In genomic region chr10:91161006-91161405, GRCm38 (mm10) we compare ENCODE assay signal across 20 mouse cellular contexts. TPM values are rescaled to one million over a fixed set of nuclear protein-coding genes. Genes with fewer than 3 reads are reported as not detected.
DNase-seq lines count a peak whose midpoint lies in the region; ATAC-seq and TF ChIP-seq lines count a peak whose summit lies in the region.
"Had no signal": no experiment of that assay in that cellular context is flagged by ENCODE, and none has a peak within 500 bp of the region (broad histone marks: within the 10 kb centered on the region; RNA-seq: fewer than 3 reads in every experiment).

No protein-coding gene starts in this region.

- H3K4me1 ChIP-seq in small intestine, adult 2 months (ENCODE audit: control insufficient read depth, insufficient read depth, insufficient read length, low read length), result peaks cover 7% of the 10 kb centered on the region; the same call in 1 of the 2 replicates
- 0 out of 2 replicates have a peak, but pooled peaks cover under 1% of the 10 kb centered on the region for H3K4me1 ChIP-seq in hindbrain, embryonic 13.5 days (replicated peaks)
- H3K4me1 ChIP-seq in kidney, embryonic 15.5 days, result peaks cover 3% of the 10 kb centered on the region; the same call in 1 of the 2 replicates
- H3K4me1 ChIP-seq: embryonic facial prominence, embryonic 13.5 days; hindbrain, embryonic 12.5 days had no signal

- no peaks in the 10 kb centered on the region for H3K9me3 ChIP-seq in hindbrain, embryonic 13.5 days
- H3K9me3 ChIP-seq in kidney, embryonic 15.5 days (replicated peaks), result no peaks in the 10 kb centered on the region
- H3K9me3 ChIP-seq: embryonic facial prominence, embryonic 13.5 days; hindbrain, embryonic 12.5 days had no signal

- peaks cover 46% of the 10 kb centered on the region for H3K36me3 ChIP-seq in small intestine, adult 2 months (ENCODE audit: control insufficient read depth, insufficient read depth, low read length)
- H3K36me3 ChIP-seq in hindbrain, embryonic 13.5 days, result peaks cover 65% of the 10 kb centered on the region
- peaks cover 94% of the 10 kb centered on the region for H3K36me3 ChIP-seq in kidney, embryonic 15.5 days

- no peak overlapping the region for H3K9ac ChIP-seq in hindbrain, embryonic 13.5 days
- no peak overlapping the region for H3K9ac ChIP-seq in kidney, embryonic 15.5 days
- H3K9ac ChIP-seq: embryonic facial prominence, embryonic 13.5 days; hindbrain, embryonic 12.5 days had no signal

- 73% methylated on average over 5 of the region's 5 CpGs for WGBS in small intestine, adult 2 months
- WGBS in hindbrain, embryonic 13.5 days, result 96% methylated on average over 5 of the region's 5 CpGs
- WGBS in kidney, embryonic 15.5 days, result 90% methylated on average over 5 of the region's 5 CpGs

- peak; percentile 86 for ATAC-seq in CD4-positive, CD25-positive, alpha-beta regulatory T cell, adult 4 months
- no peak for ATAC-seq in hindbrain, embryonic 13.5 days (ENCODE audit: low FRiP score)
- no peak for ATAC-seq in kidney, embryonic 15.5 days (replicated peaks; ENCODE audit: low FRiP score)
- ATAC-seq: forebrain, embryonic 14.5 days; hindbrain, postnatal 0 days; Patski had no signal

- DNase-seq in heart, adult 11 months, result peak; percentile 80
- DNase-seq in heart, adult 18-20 months, result no peak
- DNase-seq in induced T-regulatory cell, adult 2 months (ENCODE audit: low read depth), result peak; percentile 62
- DNase-seq: adrenal gland, adult 2 months; adrenal gland, postnatal 25 days; cerebellum, adult 18-20 months; cerebellum, adult 9-11 months; cerebellum, postnatal 36 days; heart, postnatal 10 days; heart, postnatal 4 days; kidney, adult 18-20 months had no signal

- no peak overlapping the region for H3K4me2 ChIP-seq in hindbrain, embryonic 13.5 days
- no peak overlapping the region for H3K4me2 ChIP-seq in kidney, embryonic 15.5 days
- H3K4me2 ChIP-seq: embryonic facial prominence, embryonic 13.5 days; hindbrain, embryonic 12.5 days had no signal

- H3K27ac ChIP-seq in small intestine, adult 2 months (ENCODE audit: insufficient read depth, low read depth, low read length), result peak overlapping the region; percentile 77
- no peak overlapping the region for H3K27ac ChIP-seq in hindbrain, embryonic 13.5 days
- H3K27ac ChIP-seq in kidney, embryonic 15.5 days, result no peak overlapping the region
- H3K27ac ChIP-seq: embryonic facial prominence, embryonic 13.5 days; hindbrain, embryonic 12.5 days; hindbrain, postnatal 0 days had no signal

- TF ChIP-seq POLR2A in small intestine, adult 2 months (IDR thresholded peaks at IDR 0.05; ENCODE audit: low read depth, low read length), result no peak

- H3K27me3 ChIP-seq in small intestine, adult 2 months (ENCODE audit: control insufficient read depth, insufficient read depth, low read length), result no peaks in the 10 kb centered on the region
- H3K27me3 ChIP-seq in hindbrain, embryonic 13.5 days, result no peaks in the 10 kb centered on the region
- no peaks in the 10 kb centered on the region for H3K27me3 ChIP-seq in kidney, embryonic 15.5 days
- H3K27me3 ChIP-seq: embryonic facial prominence, embryonic 13.5 days; hindbrain, embryonic 12.5 days; Patski had no signal

- H3K4me3 ChIP-seq in small intestine, adult 2 months (ENCODE audit: low read depth, low read length), result no peak overlapping the region
- no peak overlapping the region for H3K4me3 ChIP-seq in hindbrain, embryonic 13.5 days
- no peak overlapping the region for H3K4me3 ChIP-seq in kidney, embryonic 15.5 days (replicated peaks)
- H3K4me3 ChIP-seq: embryonic facial prominence, embryonic 13.5 days; hindbrain, embryonic 12.5 days had no signal

- no peak for TF ChIP-seq CTCF in small intestine, adult 2 months (IDR thresholded peaks at IDR 0.05; ENCODE audit: extremely low read depth, insufficient read length, insufficient replicate concordance, low read depth, low read length)

RNA-seq across cellular contexts. Expression of gene Tmpo, which starts 20.1 kb away (rescaled TPM):
- total RNA-seq in heart, adult 18-20 months (2021), result 10 to 100 TPM; 34.0 to 42.4 TPM
- 10 to 100 TPM; 35.8 to 68.9 TPM for polyA plus RNA-seq in CD4-positive, CD25-positive, alpha-beta regulatory T cell, adult 4 months (2017; shearing (Covaris generic))
- polyA plus RNA-seq in small intestine, adult 2 months (2012; rRNA removed), result 18.5 and 29.0 TPM in 2 replicates
- 123 and 129 TPM in 2 replicates for polyA plus RNA-seq in hindbrain, embryonic 13.5 days (2015; fragmentation: Nextera tagmentation; extraction: Ambion mirVana)
- 228 and 250 TPM in 2 replicates for polyA plus RNA-seq in kidney, embryonic 15.5 days (2015; fragmentation: Nextera tagmentation; extraction: Ambion mirVana)

RNA-seq across cellular contexts. Expression of gene Slc25a3, which starts 37.1 kb away (rescaled TPM):
- 1,000 to 10,000 TPM; 2,644 to 2,919 TPM for total RNA-seq in heart, adult 18-20 months (2021)
- 100 to 1,000 TPM; 200 to 224 TPM for polyA plus RNA-seq in CD4-positive, CD25-positive, alpha-beta regulatory T cell, adult 4 months (2017; shearing (Covaris generic))
- polyA plus RNA-seq in small intestine, adult 2 months (2012; rRNA removed), result 486 and 781 TPM in 2 replicates
- polyA plus RNA-seq in hindbrain, embryonic 13.5 days (2015; fragmentation: Nextera tagmentation; extraction: Ambion mirVana), result 506 and 512 TPM in 2 replicates
- polyA plus RNA-seq in kidney, embryonic 15.5 days (2015; fragmentation: Nextera tagmentation; extraction: Ambion mirVana), result 557 and 573 TPM in 2 replicates

Comparison
In these comparisons a context has a peak if more than half of its experiments do, and no peak if none do; other contexts are left out.
1. DNase-seq: peak in heart, adult 11 months (single experiment) and induced T-regulatory cell, adult 2 months (single experiment); none in heart, adult 18-20 months (0 of 2).